Mouse (Mus musculus) embryo, embryonic 11 days (tissue): Measurements from ENCODE around the gene Rpl36al.

ENCODE experiments used
- DNase-seq: peaks from one replicate; pipeline ENCODE4 v3.0.0-alpha.2; 2015

Rpl36al gene

DNA sequence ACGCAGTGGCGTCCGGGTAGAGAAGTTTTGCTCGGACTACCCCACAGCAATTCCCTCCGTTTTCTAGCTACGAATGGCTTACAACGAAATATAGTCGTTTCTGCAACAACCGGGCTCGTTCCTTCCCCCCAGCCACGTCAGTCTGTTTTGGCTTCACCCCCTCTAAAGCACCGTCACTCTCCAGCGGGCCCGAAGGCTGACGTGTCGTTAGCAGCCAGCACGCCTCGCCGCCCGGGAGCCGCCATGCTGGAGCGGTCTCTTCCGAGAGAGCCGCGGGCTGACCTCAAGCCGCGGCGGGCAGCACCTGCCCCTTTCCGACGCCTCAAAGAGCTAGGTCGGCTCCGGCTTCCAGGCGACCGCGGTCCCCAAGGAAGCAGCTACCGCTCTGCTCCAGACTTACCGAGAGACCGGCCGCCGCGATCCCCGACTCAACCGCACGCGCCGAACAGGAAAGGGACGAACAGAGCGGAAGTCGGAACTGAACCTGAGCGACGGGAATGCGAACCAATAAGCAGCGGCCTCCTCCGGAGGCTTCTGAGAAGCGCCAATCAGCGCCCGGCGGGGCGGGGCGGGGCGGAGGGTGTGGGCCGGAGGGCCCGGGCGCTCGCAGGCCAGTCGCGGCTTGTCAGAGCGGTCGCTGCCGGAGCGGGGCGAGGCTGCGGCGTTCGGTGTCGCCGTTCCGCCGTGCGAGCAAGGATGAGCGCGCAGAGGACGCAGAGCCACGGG lies at the start of gene Rpl36al, which contains the start of gene Mgat2:
Gene Rpl36al (minus strand): TSS at position 501 of the 726 bp plus-strand sequence.
Gene Mgat2 (plus strand): TSS at position 575 of the 726 bp plus-strand sequence.
- DNase-seq: peak; percentile 98

DNA sequence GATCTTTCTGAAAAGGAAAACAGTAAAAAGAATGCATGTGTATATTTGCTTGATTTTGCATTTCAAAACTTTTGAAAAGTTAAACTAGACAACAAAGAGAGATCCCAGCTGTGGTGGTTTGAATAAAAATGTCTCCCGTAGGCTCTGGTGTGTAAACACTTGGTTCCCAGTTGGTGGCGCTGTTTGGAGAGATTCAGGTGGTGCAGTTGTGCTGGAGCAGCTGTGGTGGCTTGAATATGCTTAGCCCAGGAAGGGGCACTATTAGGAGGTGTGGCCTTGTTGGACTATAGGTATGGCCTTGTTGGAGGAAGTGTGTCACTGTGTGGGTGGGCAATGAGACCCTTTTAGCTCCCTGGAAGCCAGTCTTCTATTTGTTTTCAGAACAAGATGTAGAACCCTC lies 45.4 kb upstream of the Rpl36al start:
- DNase-seq: no peak

DNA sequence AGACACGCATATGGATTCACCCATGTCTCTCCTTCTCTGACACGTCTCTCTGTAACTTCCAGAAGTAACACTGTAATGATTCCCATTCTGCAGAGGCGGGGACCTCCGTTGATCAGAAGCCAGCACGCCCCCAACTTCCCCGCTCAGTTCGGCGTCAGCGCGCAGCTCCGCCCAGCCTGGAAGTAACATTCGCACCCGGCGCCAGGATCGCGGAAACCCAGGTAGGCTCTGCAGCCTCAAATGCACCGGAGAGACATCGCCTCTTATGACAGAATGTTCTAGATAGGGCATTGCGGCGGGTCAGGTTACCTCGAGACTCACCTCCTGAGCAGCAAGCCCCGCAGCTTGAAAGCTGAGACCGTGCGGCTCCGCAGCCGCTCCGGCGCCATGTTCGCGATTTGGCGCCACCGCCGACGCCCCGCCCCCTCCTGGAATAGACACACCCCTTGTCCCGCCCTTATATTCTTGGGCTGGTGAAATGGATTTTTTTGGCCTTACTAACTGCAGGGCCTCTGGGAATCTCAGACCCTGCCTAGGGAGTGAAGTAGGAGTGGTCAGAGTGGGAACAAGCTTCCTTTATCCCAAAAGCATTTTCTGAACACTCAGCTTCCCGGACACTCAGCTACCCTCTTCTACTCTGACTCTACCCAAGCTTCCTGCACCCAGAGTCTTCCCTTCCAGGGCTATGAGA lies 44.0 kb upstream of the Rpl36al start, which contains the start of gene Pole2:
Gene Pole2 (minus strand): TSS at position 420 of the 691 bp plus-strand sequence.
- peak; percentile 91 for DNase-seq

DNA sequence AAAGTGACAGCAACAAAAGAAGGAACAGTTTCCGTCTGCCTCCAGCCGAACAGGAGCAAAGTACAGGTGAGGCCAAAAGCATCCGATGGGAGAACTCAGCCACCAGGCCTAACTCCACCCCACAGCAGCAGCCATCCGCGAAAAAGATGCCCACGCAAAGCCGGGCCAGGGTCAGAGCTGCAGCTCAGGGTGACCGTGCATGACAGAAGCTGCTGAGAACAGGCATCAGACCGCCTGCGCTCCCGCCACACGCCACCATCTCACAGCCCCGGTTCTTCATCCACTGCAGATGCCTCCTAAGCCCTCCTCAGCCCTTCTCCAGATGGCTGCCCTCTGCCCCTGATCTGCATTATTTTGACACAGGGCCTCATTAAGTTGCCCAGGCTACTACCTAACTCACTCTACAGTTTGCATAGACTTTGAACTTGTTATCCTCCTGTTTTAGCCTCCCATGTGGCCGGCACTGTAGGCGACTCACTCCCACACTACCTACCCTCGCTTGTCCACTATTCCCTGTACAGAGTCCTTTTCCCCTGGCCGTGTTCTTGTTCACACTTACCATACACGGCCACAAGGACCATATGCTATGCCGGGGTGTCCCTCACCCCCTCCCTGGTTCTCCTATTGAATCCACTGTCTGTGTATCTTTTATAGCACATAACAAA lies 36.9 kb upstream of the Rpl36al start:
- no peak for DNase-seq

DNA sequence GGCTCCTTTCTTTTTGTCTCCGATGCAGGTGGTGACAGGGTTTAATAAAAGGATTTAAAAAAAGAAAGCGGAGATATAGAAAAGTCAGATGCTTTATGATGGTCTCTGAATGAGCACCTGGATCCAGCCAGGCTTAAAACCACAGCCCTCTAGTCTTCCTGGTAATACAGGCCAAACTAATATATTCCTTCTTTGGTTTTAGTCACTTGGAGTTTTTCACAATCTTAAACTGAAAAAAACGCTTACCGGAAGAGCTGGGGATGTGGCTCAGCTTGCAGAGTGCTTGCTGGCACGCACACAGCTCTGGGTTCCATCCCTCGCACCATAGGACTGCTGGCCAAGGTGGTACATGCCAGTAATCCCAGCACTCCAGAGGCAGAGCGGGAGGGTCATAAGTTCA lies 32.7 kb upstream of the Rpl36al start:
- no peak for DNase-seq

DNA sequence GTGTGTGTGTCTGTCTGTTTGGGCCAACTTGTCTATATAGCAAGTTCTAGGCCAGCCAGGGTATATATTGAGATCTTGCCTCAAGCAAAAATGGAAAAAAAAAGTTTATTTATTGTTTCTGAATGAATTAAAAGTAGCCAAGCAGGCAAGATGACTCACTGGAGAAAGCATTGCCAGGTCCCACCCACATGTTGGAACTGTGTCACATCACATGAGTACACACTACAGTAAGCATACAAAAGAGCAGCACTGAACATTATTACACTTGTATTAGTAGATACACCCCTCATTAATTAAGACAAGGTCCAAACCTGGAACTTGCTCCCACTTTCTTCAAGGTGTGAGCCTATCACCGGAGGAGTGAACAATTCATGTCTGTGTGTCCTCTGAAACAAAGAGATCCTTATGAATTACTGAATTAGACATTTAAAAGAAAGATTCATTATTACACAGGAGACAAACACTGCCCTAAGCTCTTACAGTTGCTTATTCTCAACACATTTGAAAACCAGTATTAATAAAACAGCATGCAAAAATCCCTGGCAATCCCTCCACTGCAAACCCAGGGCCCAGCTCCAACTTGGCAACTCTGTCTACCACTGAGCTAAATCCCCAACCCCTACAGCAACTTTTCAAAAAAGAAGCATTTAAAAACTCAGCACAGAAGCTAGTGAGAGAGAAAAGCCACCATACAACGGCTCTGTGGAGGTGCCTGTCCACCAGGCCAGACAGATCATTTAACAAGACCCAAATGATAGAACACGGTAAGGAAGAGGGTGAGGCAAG lies 31.3 kb upstream of the Rpl36al start:
- DNase-seq: no peak

DNA sequence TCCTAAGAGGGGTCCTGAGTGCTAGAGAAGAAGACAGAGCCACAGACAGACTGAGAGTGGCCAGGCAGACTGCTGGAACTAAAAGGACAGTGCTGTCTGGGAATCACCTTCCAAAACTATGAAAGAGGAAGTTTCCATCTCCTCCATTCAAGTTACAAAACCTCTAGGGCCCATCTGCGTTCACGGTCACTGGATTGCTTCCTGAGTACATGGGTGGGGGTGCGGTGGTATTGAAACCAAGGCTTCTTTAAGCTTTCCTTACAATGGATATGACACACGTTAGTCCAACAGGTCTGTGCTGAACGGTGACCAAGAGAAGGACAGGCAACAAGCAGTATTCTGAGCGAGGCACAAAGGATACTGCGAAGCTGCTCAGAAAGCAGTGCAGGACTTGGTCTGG lies 30.5 kb upstream of the Rpl36al start:
- no peak for DNase-seq

DNA sequence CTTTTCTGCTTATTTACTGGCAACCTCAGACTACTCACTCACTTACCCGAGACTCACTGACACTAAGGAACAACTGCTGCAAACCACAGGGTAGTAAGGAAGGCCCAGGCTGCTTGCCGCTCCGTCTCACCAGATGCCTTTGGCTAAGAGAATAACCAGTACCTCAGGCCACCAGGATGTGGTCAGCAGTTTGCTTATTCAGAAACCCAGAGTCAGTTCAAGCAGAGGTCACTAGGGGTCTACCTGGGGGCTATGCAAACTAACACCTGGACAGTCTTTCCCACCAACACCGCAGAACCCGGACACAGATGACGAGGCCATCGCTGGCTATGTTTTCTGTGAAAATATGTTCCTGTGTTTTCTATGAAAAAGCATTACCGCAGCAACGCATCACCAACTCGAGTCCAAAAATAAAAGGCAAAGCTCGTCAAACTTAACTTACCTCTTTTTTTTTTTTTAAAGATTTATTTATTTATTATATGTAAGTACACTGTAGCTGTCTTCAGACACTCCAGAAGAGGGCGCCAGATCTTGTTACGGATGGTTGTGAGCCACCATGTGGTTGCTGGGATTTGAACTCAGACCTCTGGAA lies 29.4 kb upstream of the Rpl36al start:
- no peak for DNase-seq

DNA sequence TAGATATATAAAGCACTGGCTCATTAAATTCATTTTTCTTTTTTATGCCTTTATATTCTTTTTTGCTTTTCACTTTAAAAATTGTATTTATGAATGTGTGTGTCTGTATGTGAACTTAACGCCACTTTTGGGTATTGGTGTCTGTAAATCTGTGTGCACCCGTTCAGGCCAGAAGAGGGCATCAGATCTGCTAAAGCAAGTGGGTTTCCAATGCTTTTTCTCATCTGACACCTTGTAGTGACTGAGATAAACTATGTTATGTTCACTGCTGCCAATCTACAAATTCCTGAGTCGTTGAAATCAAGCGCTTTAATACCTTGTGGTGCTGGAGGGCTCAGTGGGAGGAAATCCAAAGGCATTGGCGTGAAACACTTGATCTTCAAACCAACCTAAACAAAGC lies 27.2 kb upstream of the Rpl36al start:
- DNase-seq: peak; percentile 28

DNA sequence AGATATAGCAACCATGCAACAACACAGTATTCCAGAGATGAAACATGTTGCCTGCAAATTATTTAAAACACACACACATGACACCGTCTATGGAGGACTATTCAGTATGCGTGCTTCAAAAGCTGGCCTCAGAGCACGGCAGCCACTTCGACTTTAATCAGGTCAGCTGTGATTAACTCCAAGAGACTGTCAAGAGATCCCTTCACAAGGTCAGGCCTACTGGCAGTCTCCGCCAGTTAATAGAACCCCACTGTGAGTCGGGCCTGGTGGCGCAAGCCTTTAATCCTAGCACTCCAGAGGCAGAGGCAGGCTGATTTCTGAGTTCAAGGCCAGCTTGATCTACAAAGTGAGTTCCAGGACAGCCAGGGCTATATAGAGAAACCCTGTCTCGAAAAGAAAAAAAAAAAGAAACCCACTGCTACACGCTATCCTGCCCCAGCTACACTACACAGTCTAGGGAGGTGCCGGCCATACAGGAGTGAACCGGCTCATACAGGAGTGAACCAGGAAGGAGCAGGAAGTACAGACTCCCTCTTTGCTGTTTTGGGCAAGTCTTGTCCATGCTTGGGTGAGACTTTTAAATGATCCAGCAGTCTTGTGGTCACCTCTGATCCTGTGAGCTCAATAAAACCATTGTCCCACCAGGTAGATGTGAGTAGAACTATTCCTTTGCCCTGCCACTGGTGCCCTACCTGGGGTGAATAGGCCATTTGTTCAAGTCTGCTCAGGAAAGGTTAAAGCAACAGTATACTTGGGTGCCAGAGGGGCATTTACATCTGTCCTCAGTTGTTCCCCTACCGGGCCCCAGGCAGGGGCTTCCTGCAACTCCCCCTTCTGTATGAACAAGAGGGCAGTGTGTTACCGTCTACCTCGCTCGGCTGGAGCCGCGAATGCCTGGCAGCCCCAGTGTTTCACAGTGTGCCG lies 26.4 kb upstream of the Rpl36al start:
- no peak for DNase-seq

DNA sequence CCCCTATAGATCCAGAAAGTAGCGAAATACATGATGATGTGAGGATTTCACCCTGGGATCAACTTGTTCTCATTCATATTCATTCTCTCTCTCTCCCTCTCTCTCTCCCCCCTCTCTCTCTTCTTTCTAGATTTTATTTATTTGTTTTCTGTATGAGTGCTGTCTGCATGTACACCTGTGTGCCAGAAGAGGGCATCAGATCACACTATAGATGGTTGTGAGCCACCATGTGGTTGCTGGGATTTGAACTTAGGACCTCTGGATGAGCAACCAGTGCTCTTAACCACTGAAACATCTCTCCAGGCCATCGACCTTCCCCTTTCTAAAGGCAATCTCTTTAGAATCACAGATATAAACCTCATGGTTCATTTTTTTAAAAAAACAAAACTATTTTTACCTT lies 24.6 kb upstream of the Rpl36al start:
- no peak for DNase-seq

DNA sequence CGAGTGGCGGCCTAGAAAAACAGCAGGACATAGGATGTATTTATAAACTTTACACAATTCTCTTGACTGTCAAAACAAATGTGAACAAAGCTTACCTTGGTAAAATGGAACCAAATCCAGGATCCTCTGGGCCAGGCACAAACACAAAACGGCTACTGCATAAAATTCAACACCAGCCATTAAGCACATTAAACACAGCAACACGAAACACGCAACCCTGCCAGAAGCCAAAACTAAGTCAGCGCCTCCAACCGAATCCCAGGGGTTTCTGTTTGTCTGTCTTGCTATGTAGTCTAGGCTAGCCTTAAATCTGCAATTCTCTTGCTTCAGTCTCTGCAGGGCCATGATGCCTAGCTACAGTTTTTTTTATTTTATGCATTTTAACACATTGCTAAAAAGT lies 24.0 kb upstream of the Rpl36al start:
- DNase-seq: no peak

DNA sequence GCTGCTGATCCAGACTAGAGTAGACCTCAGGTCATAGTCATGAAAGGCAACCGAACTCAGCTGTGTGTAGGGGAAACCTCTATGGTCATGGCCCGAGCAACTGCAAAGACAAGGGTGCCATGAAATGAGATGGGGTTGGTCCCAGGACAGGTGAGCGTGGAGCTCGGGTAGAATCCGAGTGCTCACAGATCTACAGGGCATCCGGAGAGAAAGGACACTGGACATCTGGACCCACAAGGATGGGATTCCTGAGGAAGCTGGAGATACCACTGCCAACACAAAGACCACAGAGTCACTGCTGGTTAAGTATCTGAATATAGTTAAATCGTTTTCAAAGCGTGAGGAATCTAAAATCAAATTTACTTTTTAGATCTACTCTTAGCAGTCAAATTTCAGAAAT lies 23.5 kb upstream of the Rpl36al start:
- no peak for DNase-seq

DNA sequence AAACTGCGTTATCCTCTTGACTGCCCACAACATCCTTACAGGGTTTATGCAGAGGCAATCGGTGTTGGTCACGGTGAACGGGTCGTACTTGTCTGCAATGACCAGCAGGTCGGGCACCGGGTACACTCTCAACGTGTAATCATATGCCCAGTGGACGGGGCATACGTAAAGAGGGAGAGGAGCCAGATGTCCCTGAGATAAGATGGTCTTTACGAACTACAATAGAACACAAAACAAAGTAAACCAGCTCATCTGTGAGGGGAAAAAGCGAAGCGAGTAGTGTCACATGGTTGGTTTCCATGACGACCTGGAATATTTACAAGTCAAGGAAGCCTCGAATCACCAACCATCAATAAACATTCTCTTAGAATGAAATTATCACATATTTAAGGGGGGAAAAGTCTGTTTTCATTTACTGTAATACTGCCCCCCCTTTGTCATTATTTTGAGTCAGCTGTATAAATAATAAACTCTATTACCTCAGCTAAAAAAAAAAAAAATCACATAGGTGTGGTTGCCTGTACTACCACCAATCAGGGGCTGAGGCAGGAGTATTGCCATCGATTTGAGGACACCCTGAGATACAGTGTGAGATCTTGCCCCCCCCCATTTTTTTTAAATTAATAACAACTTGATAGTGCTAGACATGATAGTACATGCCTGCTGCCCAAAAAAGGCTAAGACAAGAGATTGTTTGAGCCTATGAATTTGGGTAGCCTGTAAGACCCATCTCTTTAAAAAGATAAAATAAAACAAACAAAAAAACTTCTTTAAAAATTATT lies 20.4 kb upstream of the Rpl36al start, which contains the start of gene Gm49384:
Gene Gm49384 (minus strand): TSS at position 216 of the 782 bp plus-strand sequence.
- DNase-seq: peak; percentile 44

DNA sequence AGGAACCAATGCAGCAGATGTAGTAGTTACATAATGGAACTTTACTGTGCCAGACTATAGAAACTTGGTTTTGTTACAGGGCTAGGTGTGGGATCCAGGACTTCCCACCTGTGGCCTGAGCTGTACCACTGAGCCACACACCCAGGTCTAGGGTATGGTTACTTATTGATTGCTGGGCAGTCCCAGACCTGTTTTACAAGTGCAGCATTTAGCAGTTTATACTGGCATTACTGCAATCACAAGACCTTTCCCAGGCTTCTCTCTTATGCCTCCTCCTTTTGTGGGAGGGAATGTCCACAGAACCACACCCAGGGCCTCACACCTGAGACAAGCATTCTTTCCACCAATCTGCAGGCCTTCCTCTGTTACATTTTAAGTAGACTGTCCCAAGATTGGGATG lies 15.1 kb upstream of the Rpl36al start:
- no peak for DNase-seq

DNA sequence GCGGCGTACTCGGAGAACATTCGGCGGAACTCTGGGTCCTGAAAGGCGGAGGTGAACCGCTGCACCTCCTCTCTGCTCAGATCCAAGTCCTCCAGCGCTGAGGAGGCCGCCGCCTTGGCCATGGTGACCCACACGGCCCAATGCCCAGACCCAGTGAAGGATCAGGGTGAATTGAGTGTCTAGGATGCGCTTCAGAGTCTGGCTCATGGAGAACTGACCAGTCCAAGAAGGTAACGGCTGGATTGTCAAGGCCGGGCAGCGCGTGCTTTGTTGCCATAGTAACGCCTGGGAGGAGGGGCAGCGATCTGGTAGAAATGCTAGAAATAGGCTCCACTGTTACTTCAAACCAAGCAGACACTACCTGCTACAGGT lies 14.3 kb upstream of the Rpl36al start, which contains the start of gene Dnaaf2:
Gene Dnaaf2 (minus strand): TSS at position 266 of the 372 bp plus-strand sequence.
- peak; percentile 88 for DNase-seq

DNA sequence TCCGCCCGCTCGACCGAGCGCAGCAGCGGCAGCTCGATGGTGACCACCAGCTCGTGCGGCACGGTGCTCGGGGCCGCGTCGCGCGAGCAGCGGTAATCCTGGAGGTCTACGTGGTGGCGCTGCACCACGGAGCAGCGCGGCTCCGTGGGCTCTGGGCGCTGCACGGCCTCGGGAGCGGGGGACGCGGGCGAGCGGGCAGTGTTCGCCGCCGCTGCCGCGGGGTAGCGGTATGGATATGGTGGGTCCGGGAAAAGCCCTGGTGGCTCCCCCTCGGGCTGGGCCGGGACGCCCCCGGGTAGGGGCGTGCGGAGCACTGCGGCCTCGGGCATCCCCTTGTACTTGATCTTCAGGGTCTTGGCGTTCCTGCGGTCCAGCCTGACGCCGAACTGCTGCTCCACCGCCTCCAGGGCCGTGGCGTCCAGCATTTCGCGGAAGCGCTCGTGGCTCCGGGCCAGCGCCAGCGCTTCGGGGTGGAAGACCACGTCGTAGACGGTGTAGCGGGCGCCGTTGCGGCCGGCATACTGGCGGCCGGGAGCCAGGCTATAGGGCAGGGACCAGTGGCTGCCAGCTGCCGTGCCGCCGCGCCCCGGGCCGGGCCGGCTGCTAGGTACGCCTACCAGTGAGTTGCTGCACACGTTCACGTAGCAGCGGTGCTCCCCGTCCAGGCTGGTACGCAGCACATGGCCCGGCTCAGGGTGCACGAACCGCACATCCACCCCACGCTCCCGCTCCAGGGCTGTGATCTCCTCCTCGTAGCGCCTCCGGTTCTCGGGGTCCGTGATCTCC lies 13.7 kb upstream of the Rpl36al start:
- DNase-seq: peak; percentile 56

DNA sequence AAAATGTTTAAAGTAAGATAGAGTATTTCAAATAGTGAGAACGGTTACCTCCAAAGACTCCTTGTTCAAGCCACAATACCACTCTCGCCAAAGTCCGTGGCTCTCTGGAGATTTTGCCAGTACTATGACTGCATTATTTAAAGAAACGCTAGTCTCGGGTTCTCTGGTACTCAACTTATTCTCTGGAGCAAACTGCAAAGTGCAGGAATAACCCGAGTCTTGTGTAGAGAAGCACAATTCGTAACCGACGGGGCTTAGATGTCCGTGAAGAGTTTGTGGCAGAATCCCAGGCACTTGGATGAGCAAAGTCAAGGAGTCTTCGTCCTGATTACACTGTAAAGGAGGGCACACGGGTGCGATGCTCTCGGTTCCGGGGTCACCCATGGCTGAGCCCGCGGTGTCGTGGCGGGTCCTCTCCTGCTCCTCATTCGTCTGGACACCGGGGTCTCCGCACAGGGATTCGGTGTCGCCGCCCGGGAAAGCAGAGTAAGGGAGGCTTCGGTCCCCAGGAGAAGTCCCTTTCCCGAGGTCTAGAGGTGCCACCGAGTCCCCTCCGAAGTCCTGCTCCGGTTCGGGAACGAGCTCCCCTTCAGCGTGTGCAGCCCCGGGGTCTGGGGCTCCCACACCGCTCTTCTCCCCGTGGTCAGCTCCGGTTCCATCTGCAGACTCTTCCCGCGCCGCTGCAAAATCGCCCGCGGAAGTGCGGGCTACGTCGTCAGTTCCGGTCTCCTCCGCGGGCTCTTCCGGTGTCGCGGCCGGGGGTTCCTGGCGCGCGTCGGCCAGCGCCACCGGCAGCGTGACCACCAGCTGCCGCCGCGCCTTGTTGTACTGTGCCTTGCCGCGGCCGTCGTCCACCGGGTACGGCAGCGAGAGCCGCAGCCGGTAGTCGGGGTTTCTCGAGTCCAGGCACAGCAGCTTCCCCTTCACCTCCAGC lies 12.8 kb upstream of the Rpl36al start, which contains the start of gene Gm49383:
Gene Gm49383 (minus strand): TSS at position 661 of the 934 bp plus-strand sequence.
- DNase-seq: peak; percentile 93
